Mouse (Mus musculus): Measurements from ENCODE around the gene Smim22. TPM values are rescaled to one million over a fixed set of nuclear protein-coding genes. Genes with fewer than 3 reads are reported as not detected.
A peak's percentile ranks its signal among the peaks of the same experiment; 100 is the strongest.

The Smim22 gene
- total and polyA plus RNA-seq, 3 experiments, result not detected

DNA sequence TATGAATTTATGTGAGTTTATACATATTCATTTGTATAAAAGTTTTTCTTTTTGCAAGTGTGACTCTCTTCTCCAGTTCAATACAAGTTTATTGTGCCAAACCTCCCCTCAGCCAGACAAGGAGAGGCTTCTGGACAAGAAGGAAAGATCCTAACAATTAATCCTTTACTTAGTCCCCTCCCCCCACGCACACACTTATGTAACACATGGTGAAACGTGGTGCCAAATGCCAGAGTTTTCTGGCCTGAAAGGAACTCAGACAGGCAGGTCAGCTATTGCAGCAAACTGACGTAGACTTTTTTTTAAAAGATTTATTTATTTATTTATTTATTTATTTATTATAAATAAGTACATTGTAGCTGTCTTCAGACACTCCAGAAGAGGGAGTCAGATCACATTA, 6.5 kb upstream of the Smim22 start:
- ATAC-seq (ENCODE audit: extremely low read depth, insufficient number of reproducible peaks, low FRiP score, poor library complexity, severe bottlenecking), result no peak

DNA sequence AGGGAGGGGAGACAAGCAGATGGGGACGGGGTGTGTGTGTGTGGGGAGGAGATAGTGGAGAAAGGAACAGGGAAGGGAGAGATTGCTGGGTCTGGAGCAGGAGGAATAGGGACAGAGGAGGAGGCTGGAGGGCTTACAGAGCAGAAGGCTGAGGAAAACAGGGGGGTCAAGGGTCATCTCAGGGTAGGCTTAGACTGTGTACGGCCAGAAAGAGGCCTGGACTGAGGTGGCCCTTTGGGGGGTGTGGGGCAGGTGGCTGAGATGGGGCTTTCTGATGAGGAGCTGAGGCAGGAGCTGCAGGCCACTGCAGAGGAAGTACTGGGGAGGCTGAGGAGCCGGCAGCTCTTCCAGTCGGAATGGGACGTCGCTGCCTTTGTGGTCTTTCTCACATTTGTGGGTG, 404 bp downstream of the Smim22 start:
- Histone ChIP-seq H3K4me1 (ENCODE audit: insufficient read depth, low read depth, low read length) (peaks cover 26% of the 10 kb centered on the region), H3K9me3 (replicated peaks) (no peaks in the 10 kb centered on the region), H3K27me3 (ENCODE audit: insufficient read depth, low read length) (peaks cover 8% of the 10 kb centered on the region; the same call in 1 of the 2 replicates), H3K4me3 (ENCODE audit: low read depth, low read length) (no peak overlapping the region), H3K36me3 (replicated peaks) (peaks cover 40% of the 10 kb centered on the region)
- TF ChIP-seq GATA2 (IDR thresholded peaks at IDR 0.05; ENCODE audit: borderline replicate concordance, low read depth, low read length), result no peak
- no peak for TF ChIP-seq CTCF (IDR thresholded peaks at IDR 0.05; ENCODE audit: low read depth, low read length)
- TF ChIP-seq POLR2AphosphoS5 (IDR thresholded peaks at IDR 0.05; ENCODE audit: insufficient replicate concordance, low read depth, low read length), result no peak
- no peak for TF ChIP-seq GATA1 (IDR thresholded peaks at IDR 0.05; ENCODE audit: borderline replicate concordance, low read length)
- TF ChIP-seq TAL1 (conservative IDR thresholded peaks at IDR 0.05; ENCODE audit: low read depth, low read length), result no peak
- ATAC-seq (ENCODE audit: extremely low read depth, insufficient number of reproducible peaks, low FRiP score, poor library complexity, severe bottlenecking), result no peak
- DNase-seq (ENCODE audit: low spot score), result no peak

More for the DNA sequence above, 6.5 kb upstream of the Smim22 start:
- no peaks in the 10 kb centered on the region for H3K36me3 ChIP-seq (replicated peaks)
- no peak for DNase-seq (ENCODE audit: low spot score)
- H3K4me3 ChIP-seq (ENCODE audit: low read depth, low read length), result no peak overlapping the region
- peaks cover 27% of the 10 kb centered on the region for H3K27me3 ChIP-seq (ENCODE audit: insufficient read depth, low read length)
- H3K4me1 ChIP-seq (ENCODE audit: insufficient read depth, low read depth, low read length), result no peaks in the 10 kb centered on the region
- no peaks in the 10 kb centered on the region for H3K9me3 ChIP-seq (replicated peaks)
- TF ChIP-seq TAL1 (conservative IDR thresholded peaks at IDR 0.05; ENCODE audit: low read depth, low read length) (no peak), CTCF (IDR thresholded peaks at IDR 0.05; ENCODE audit: low read depth, low read length) (no peak)

DNA sequence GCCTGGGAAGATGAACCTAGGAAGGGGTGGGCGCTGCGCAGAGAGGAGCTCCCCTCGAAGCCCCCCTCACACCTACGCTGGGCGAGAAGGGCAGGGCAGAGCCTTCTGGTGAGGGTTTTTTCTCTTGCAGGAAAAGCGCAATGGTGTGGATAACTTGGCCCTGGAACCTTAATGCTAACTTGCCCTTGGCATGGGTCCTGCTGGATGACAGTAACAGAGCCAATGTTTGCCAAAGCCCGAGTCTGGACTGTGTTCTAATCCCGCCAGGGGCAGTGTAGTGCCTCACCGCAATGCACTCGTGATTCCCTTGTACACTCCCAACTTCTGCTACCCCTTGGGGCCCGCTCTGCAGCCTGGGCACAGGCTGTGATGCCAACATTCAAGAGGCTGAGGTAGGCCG, 988 bp downstream of the Smim22 start:
- peaks cover 40% of the 10 kb centered on the region for H3K36me3 ChIP-seq (replicated peaks)

DNA sequence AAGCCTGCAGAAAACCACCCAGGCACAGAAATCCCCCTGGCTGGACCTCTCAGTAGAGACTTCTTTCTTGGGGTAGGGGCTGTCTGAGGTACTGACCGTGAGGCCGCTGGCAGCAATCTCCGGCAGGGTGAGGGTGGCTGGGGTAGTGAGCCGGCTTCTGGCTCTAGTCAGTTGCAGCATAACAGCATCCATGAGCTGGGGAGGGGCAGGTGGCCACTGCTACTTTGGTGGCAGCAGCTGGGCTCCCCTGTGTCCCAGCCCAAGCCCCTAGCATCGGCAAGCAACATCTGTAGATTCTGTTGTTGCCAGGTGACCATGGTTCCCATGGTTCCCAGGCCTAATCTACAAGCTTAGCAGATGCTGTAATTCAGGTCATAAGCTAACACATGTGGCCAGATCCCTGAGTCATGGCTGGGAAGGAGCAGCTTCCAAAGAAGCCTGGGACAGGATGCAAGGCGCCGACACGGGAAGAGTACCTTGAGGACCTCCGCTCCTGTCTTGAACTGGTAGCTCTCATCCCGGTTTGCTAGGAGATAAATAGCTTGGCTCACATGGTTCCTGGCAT, 3.4 kb downstream of the Smim22 start:
- TF ChIP-seq POLR2AphosphoS5 (IDR thresholded peaks at IDR 0.05; ENCODE audit: insufficient replicate concordance, low read depth, low read length), result no peak
- DNase-seq (ENCODE audit: low spot score) (no peak), ATAC-seq (ENCODE audit: extremely low read depth, insufficient number of reproducible peaks, low FRiP score, poor library complexity, severe bottlenecking) (no peak)
- peaks cover 54% of the 10 kb centered on the region for H3K36me3 ChIP-seq (replicated peaks)
- H3K4me1 ChIP-seq (ENCODE audit: insufficient read depth, low read depth, low read length), result peaks cover 46% of the 10 kb centered on the region
- no peak overlapping the region for H3K4me3 ChIP-seq (ENCODE audit: low read depth, low read length)
- H3K27me3 ChIP-seq (ENCODE audit: insufficient read depth, low read length), result peaks cover 8% of the 10 kb centered on the region; the same call in 1 of the 2 replicates
- no peaks in the 10 kb centered on the region for H3K9me3 ChIP-seq (replicated peaks)

More for the DNA sequence above, 988 bp downstream of the Smim22 start:
- Histone ChIP-seq H3K4me1 (ENCODE audit: insufficient read depth, low read depth, low read length) (peaks cover 32% of the 10 kb centered on the region), H3K4me3 (ENCODE audit: low read depth, low read length) (no peak overlapping the region), H3K27me3 (ENCODE audit: insufficient read depth, low read length) (peaks cover 8% of the 10 kb centered on the region; the same call in 1 of the 2 replicates), H3K9me3 (replicated peaks) (no peaks in the 10 kb centered on the region)
- ATAC-seq (ENCODE audit: extremely low read depth, insufficient number of reproducible peaks, low FRiP score, poor library complexity, severe bottlenecking) (no peak), DNase-seq (ENCODE audit: low spot score) (no peak)
- no peak for TF ChIP-seq GATA2 (IDR thresholded peaks at IDR 0.05; ENCODE audit: borderline replicate concordance, low read depth, low read length)
- TF ChIP-seq GATA1 (IDR thresholded peaks at IDR 0.05; ENCODE audit: borderline replicate concordance, low read length), result no peak

DNA sequence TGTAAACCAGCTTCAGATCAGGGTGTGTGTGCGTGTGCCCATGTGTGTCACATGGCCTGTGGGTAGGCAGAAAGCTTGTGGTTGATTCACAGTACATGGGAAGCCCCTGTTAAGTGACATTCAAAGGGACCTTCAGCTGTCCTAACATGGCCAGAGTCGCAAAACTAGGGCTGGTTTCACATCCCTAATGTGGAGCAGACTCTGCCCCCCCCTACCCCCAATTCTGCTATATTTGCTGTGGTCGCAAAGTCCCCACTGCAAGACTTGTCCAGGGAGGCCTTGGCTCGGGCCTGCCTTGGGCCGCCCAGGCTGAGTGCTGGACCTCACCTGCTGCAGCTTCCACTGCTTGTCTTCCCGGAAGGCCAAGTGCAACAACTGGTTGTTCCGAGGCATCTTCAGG, 4.2 kb downstream of the Smim22 start:
- no peaks in the 10 kb centered on the region for H3K9me3 ChIP-seq (replicated peaks)
- no peak for ATAC-seq (ENCODE audit: extremely low read depth, insufficient number of reproducible peaks, low FRiP score, poor library complexity, severe bottlenecking)
- peak overlapping the region; percentile 60; the same call in 1 of the 2 replicates for H3K4me3 ChIP-seq (ENCODE audit: low read depth, low read length)
- peaks cover 46% of the 10 kb centered on the region for H3K4me1 ChIP-seq (ENCODE audit: insufficient read depth, low read depth, low read length)
- H3K27me3 ChIP-seq (ENCODE audit: insufficient read depth, low read length), result peaks cover 8% of the 10 kb centered on the region; the same call in 1 of the 2 replicates
- no peak for TF ChIP-seq GATA1 (IDR thresholded peaks at IDR 0.05; ENCODE audit: borderline replicate concordance, low read length)
- no peak for TF ChIP-seq POLR2AphosphoS5 (IDR thresholded peaks at IDR 0.05; ENCODE audit: insufficient replicate concordance, low read depth, low read length)
- TF ChIP-seq TAL1 (conservative IDR thresholded peaks at IDR 0.05; ENCODE audit: low read depth, low read length), result no peak
- no peak for TF ChIP-seq CTCF (IDR thresholded peaks at IDR 0.05; ENCODE audit: low read depth, low read length)
- no peak for TF ChIP-seq GATA2 (IDR thresholded peaks at IDR 0.05; ENCODE audit: borderline replicate concordance, low read depth, low read length)
- H3K36me3 ChIP-seq (replicated peaks), result peaks cover 62% of the 10 kb centered on the region
- no peak for DNase-seq (ENCODE audit: low spot score)

DNA sequence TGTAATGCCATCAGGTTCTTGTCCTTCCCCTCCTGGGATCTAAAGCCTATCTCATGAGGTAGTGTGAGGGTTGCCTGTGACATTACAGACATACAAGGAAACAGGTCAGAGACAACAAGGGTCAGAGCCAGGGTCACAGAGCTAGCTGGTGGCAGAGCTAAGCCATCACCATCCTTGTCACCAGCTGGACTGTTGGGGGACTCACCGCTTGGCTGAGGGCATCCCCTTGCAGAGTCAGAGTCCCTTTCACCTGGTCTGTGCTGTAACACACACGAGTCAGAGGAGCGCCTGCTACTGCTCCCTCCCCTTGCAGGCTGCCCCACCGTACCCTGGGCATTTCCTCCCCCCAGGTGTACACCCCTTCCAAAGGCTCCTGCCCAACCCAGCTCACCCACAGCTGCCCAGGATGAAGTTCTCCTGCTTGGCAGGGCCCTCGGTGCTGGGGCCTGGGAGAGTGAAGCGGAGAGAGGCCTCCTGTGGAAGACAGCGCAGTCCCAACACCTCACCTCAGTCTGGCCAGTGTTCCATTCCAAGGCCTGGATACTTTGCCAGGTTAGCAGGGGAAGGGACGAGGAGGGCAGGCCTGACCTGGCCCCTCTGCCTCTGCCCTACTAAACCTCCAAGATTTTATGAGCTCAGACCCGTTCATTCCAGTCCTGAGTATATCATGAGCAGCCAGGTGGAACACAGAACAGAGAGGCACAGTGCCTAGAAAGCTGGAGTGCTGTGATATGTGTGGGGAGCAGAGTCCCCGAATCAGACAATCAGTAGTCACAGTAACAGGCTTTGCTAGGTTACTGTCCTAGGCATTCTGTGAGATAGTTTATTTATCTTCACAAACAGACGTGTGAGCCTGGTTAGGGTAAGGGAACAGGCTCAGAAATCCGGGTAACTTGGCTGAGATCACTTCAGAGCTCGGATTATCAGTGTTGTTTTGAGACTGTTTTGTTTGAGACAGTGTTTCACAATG, 5.2 kb downstream of the Smim22 start:
- DNase-seq (ENCODE audit: low spot score) (peak; percentile 21), ATAC-seq (ENCODE audit: extremely low read depth, insufficient number of reproducible peaks, low FRiP score, poor library complexity, severe bottlenecking) (peak; percentile 66)
- Histone ChIP-seq H3K36me3 (replicated peaks) (peaks cover 71% of the 10 kb centered on the region), H3K4me1 (ENCODE audit: insufficient read depth, low read depth, low read length) (peaks cover 46% of the 10 kb centered on the region), H3K27me3 (ENCODE audit: insufficient read depth, low read length) (peaks cover 5% of the 10 kb centered on the region; the same call in 1 of the 2 replicates), H3K4me3 (ENCODE audit: low read depth, low read length) (peak overlapping the region; percentile 81), H3K9me3 (replicated peaks) (no peaks in the 10 kb centered on the region)
- peak; percentile 88 for TF ChIP-seq TAL1 (conservative IDR thresholded peaks at IDR 0.05; ENCODE audit: low read depth, low read length)
- TF ChIP-seq CTCF (IDR thresholded peaks at IDR 0.05; ENCODE audit: low read depth, low read length), result no peak
